12 mouse cellular contexts compared by ENCODE assay signal in genomic region chr4:123162305-123162917, GRCm38 (mm10). TPM values are rescaled to one million over a fixed set of nuclear protein-coding genes. Genes with fewer than 3 reads are reported as not detected.
DNase-seq lines count a peak whose midpoint lies in the region; ATAC-seq and TF ChIP-seq lines count a peak whose summit lies in the region.
"Had no signal": no experiment of that assay in that cellular context is flagged by ENCODE, and none has a peak within 500 bp of the region (broad histone marks: within the 10 kb centered on the region; RNA-seq: fewer than 3 reads in every experiment).

No protein-coding gene starts in this region.

- no peak for TF ChIP-seq POLR2A in brain, embryonic 14.5 days (IDR thresholded peaks at IDR 0.05; ENCODE audit: borderline replicate concordance, extremely low read depth, insufficient read depth, insufficient read length, poor library complexity, severe bottlenecking)

- WGBS in heart, embryonic 16.5 days: 9% methylated on average over 15 of the region's 15 CpGs
- 21% methylated on average over 15 of the region's 15 CpGs for WGBS in hindbrain, embryonic 15.5 days
- 14% methylated on average over 15 of the region's 15 CpGs for WGBS in neural tube, embryonic 13.5 days

- no peaks in the 10 kb centered on the region for H3K9me3 ChIP-seq in heart, embryonic 16.5 days (replicated peaks; ENCODE audit: control insufficient read depth, low read length)
- no peaks in the 10 kb centered on the region for H3K9me3 ChIP-seq in hindbrain, embryonic 15.5 days
- H3K9me3 ChIP-seq in neural tube, embryonic 13.5 days: no peaks in the 10 kb centered on the region
- H3K9me3 ChIP-seq: liver, embryonic 15.5 days had no signal

- H3K27me3 ChIP-seq in heart, embryonic 16.5 days (ENCODE audit: control insufficient read depth, insufficient read depth, low read length): 0 out of 2 replicates have a peak, but pooled peaks cover 2% of the 10 kb centered on the region
- H3K27me3 ChIP-seq in hindbrain, embryonic 15.5 days: no peaks in the 10 kb centered on the region
- 0 out of 2 replicates have a peak, but pooled peaks cover 7% of the 10 kb centered on the region for H3K27me3 ChIP-seq in neural tube, embryonic 13.5 days

- no peaks in the 10 kb centered on the region for H3K36me3 ChIP-seq in heart, embryonic 16.5 days (ENCODE audit: control insufficient read depth, insufficient read depth)
- H3K36me3 ChIP-seq in hindbrain, embryonic 15.5 days: no peaks in the 10 kb centered on the region
- no peaks in the 10 kb centered on the region for H3K36me3 ChIP-seq in neural tube, embryonic 13.5 days
- H3K36me3 ChIP-seq: liver, embryonic 15.5 days had no signal

- ATAC-seq in heart, embryonic 16.5 days (replicated peaks; ENCODE audit: extremely low read depth, insufficient read depth, low FRiP score): no peak
- ATAC-seq in hindbrain, embryonic 15.5 days (ENCODE audit: low FRiP score, low read depth): no peak
- ATAC-seq in neural tube, embryonic 13.5 days (ENCODE audit: low read depth): no peak
- ATAC-seq in activated CD4-positive, CD25-positive, alpha-beta regulatory T cell, adult 4 months: no peak
- ATAC-seq in CD4-positive, CD25-positive, alpha-beta regulatory T cell, adult 4 months: no peak

- no peak for DNase-seq in heart, postnatal 14 days
- peak; percentile 62 for DNase-seq in brain, embryonic 14.5 days (ENCODE audit: low read depth)
- DNase-seq in adrenal gland, postnatal 10 days: no peak
- DNase-seq: right cerebral cortex, postnatal 14 days had no signal

- H3K9ac ChIP-seq in heart, embryonic 16.5 days (ENCODE audit: low read length): no peak overlapping the region
- H3K9ac ChIP-seq in hindbrain, embryonic 15.5 days: no peak overlapping the region
- H3K9ac ChIP-seq in neural tube, embryonic 13.5 days: no peak overlapping the region
- H3K9ac ChIP-seq: liver, embryonic 15.5 days had no signal

- H3K4me1 ChIP-seq in heart, embryonic 16.5 days (ENCODE audit: control insufficient read depth, insufficient read depth, low read length): peaks cover 6% of the 10 kb centered on the region; the same call in 1 of the 2 replicates
- H3K4me1 ChIP-seq in hindbrain, embryonic 15.5 days (replicated peaks): 0 out of 2 replicates have a peak, but pooled peaks cover 4% of the 10 kb centered on the region
- peaks cover 9% of the 10 kb centered on the region for H3K4me1 ChIP-seq in neural tube, embryonic 13.5 days (replicated peaks)

- H3K27ac ChIP-seq in heart, embryonic 16.5 days (ENCODE audit: low read length): no peak overlapping the region
- no peak overlapping the region for H3K27ac ChIP-seq in hindbrain, embryonic 15.5 days (replicated peaks)
- H3K27ac ChIP-seq in neural tube, embryonic 13.5 days (replicated peaks): no peak overlapping the region
- H3K27ac ChIP-seq: liver, embryonic 15.5 days had no signal

- TF ChIP-seq CTCF in brain, embryonic 14.5 days (IDR thresholded peaks at IDR 0.05; ENCODE audit: borderline replicate concordance, extremely low read depth, insufficient read depth, insufficient read length): no peak

- H3K4me3 ChIP-seq in heart, embryonic 16.5 days (ENCODE audit: low read length): no peak overlapping the region
- H3K4me3 ChIP-seq in hindbrain, embryonic 15.5 days: no peak overlapping the region
- H3K4me3 ChIP-seq in neural tube, embryonic 13.5 days: no peak overlapping the region
- H3K4me3 ChIP-seq: liver, embryonic 15.5 days had no signal

- H3K4me2 ChIP-seq in heart, embryonic 16.5 days (ENCODE audit: low read depth, low read length): peak overlapping the region; percentile 38
- H3K4me2 ChIP-seq in hindbrain, embryonic 15.5 days: peak overlapping the region; percentile 42
- H3K4me2 ChIP-seq in neural tube, embryonic 13.5 days: peak overlapping the region; percentile 36
- H3K4me2 ChIP-seq: liver, embryonic 15.5 days had no signal

- intact Hi-C loops in heart, postnatal 14 days (cut with DNase I): no loop called here

RNA-seq across cellular contexts. Expression of gene Hpcal4, which starts 20.6 kb away (rescaled TPM):
- 0.33 and 0.84 TPM in 2 replicates for polyA plus RNA-seq in heart, embryonic 16.5 days (2015; fragmentation: Nextera tagmentation; extraction: Ambion mirVana)
- total RNA-seq in heart, postnatal 14 days (2021): under 1 TPM; 0.07 to 0.26 TPM
- 12.2 and 16.5 TPM in 2 replicates for polyA plus RNA-seq in brain, embryonic 14.5 days (2012; rRNA removed)
- 40.1 and 44.3 TPM in 2 replicates for polyA plus RNA-seq in hindbrain, embryonic 15.5 days (2015; fragmentation: Nextera tagmentation; extraction: Ambion mirVana)
- polyA plus RNA-seq in neural tube, embryonic 13.5 days (2015; fragmentation: Nextera tagmentation; extraction: Ambion mirVana): 10.4 and 11.2 TPM in 2 replicates
- total RNA-seq in adrenal gland, postnatal 10 days (2021): 1 to 10 TPM; 5.0 to 10.0 TPM
- polyA plus RNA-seq in activated CD4-positive, CD25-positive, alpha-beta regulatory T cell, adult 4 months (2017; shearing (Covaris generic)): not detected
- not detected for polyA plus RNA-seq in CD4-positive, CD25-positive, alpha-beta regulatory T cell, adult 4 months (2017; shearing (Covaris generic))
- total RNA-seq: CH12.LX had no signal
- polyA plus RNA-seq: liver, embryonic 15.5 days had no signal

RNA-seq across cellular contexts. Expression of gene Ppie, which starts 22.7 kb away (rescaled TPM):
- 58.1 and 58.4 TPM in 2 replicates for polyA plus RNA-seq in heart, embryonic 16.5 days (2015; fragmentation: Nextera tagmentation; extraction: Ambion mirVana)
- total RNA-seq in heart, postnatal 14 days (2021): 10 to 100 TPM; 20.9 to 23.5 TPM
- 34.8 and 40.2 TPM in 2 replicates for polyA plus RNA-seq in brain, embryonic 14.5 days (2012; rRNA removed)
- 57.2 TPM in 2 replicates for polyA plus RNA-seq in hindbrain, embryonic 15.5 days (2015; fragmentation: Nextera tagmentation; extraction: Ambion mirVana)
- polyA plus RNA-seq in neural tube, embryonic 13.5 days (2015; fragmentation: Nextera tagmentation; extraction: Ambion mirVana): 61.8 and 62.7 TPM in 2 replicates
- 10 to 100 TPM; 42.5 to 43.1 TPM for total RNA-seq in adrenal gland, postnatal 10 days (2021)
- 10 to 100 TPM; 53.6 to 68.7 TPM for polyA plus RNA-seq in activated CD4-positive, CD25-positive, alpha-beta regulatory T cell, adult 4 months (2017; shearing (Covaris generic))
- polyA plus RNA-seq in CD4-positive, CD25-positive, alpha-beta regulatory T cell, adult 4 months (2017; shearing (Covaris generic)): 100 to 1,000 TPM; 104 to 139 TPM

RNA-seq across cellular contexts. Expression of gene Nt5c1a, which starts 38.9 kb away (rescaled TPM):
- polyA plus RNA-seq in heart, embryonic 16.5 days (2015; fragmentation: Nextera tagmentation; extraction: Ambion mirVana): 1.4 and 1.7 TPM in 2 replicates
- total RNA-seq in heart, postnatal 14 days (2021): 10 to 100 TPM; 37.2 to 47.6 TPM
- 0.22 TPM in 1 of 2 replicates, not detected in the other for polyA plus RNA-seq in brain, embryonic 14.5 days (2012; rRNA removed)
- polyA plus RNA-seq in hindbrain, embryonic 15.5 days (2015; fragmentation: Nextera tagmentation; extraction: Ambion mirVana): 0.16 and 0.30 TPM in 2 replicates
- polyA plus RNA-seq in neural tube, embryonic 13.5 days (2015; fragmentation: Nextera tagmentation; extraction: Ambion mirVana): not detected in 2 replicates
- total RNA-seq in adrenal gland, postnatal 10 days (2021): 10 to 100 TPM; 13.2 to 21.7 TPM
- not detected for polyA plus RNA-seq in activated CD4-positive, CD25-positive, alpha-beta regulatory T cell, adult 4 months (2017; shearing (Covaris generic))
- polyA plus RNA-seq in CD4-positive, CD25-positive, alpha-beta regulatory T cell, adult 4 months (2017; shearing (Covaris generic)): not detected
- total RNA-seq: CH12.LX had no signal
- polyA plus RNA-seq: liver, embryonic 15.5 days had no signal

RNA-seq across cellular contexts. Expression of gene Oxct2b, which starts 46.3 kb away (rescaled TPM):
- not detected in 2 replicates for polyA plus RNA-seq in heart, embryonic 16.5 days (2015; fragmentation: Nextera tagmentation; extraction: Ambion mirVana)
- total RNA-seq in heart, postnatal 14 days (2021): not detected
- polyA plus RNA-seq in brain, embryonic 14.5 days (2012; rRNA removed): 0.33 and 0.59 TPM in 2 replicates
- 0.37 and 0.64 TPM in 2 replicates for polyA plus RNA-seq in hindbrain, embryonic 15.5 days (2015; fragmentation: Nextera tagmentation; extraction: Ambion mirVana)
- polyA plus RNA-seq in neural tube, embryonic 13.5 days (2015; fragmentation: Nextera tagmentation; extraction: Ambion mirVana): 0.45 TPM in 1 of 2 replicates, not detected in the other
- total RNA-seq in adrenal gland, postnatal 10 days (2021): not detected
- polyA plus RNA-seq in activated CD4-positive, CD25-positive, alpha-beta regulatory T cell, adult 4 months (2017; shearing (Covaris generic)): not detected
- not detected for polyA plus RNA-seq in CD4-positive, CD25-positive, alpha-beta regulatory T cell, adult 4 months (2017; shearing (Covaris generic))
- total RNA-seq: CH12.LX; gastrocnemius, adult 8-10 months had no signal
- polyA plus RNA-seq: liver, embryonic 15.5 days had no signal

RNA-seq across cellular contexts. Expression of gene Bmp8b, which starts 57.4 kb away (rescaled TPM):
- polyA plus RNA-seq in heart, embryonic 16.5 days (2015; fragmentation: Nextera tagmentation; extraction: Ambion mirVana): 0.30 and 0.45 TPM in 2 replicates
- total RNA-seq in heart, postnatal 14 days (2021): not detected
- polyA plus RNA-seq in brain, embryonic 14.5 days (2012; rRNA removed): 0.59 and 0.75 TPM in 2 replicates
- 0.34 and 0.71 TPM in 2 replicates for polyA plus RNA-seq in hindbrain, embryonic 15.5 days (2015; fragmentation: Nextera tagmentation; extraction: Ambion mirVana)
- polyA plus RNA-seq in neural tube, embryonic 13.5 days (2015; fragmentation: Nextera tagmentation; extraction: Ambion mirVana): 0.14 and 0.18 TPM in 2 replicates
- not detected for total RNA-seq in adrenal gland, postnatal 10 days (2021)
- under 1 TPM in 1 of 2 experiments, not detected in 1; 0.20 TPM for polyA plus RNA-seq in activated CD4-positive, CD25-positive, alpha-beta regulatory T cell, adult 4 months (2017; shearing (Covaris generic))
- polyA plus RNA-seq in CD4-positive, CD25-positive, alpha-beta regulatory T cell, adult 4 months (2017; shearing (Covaris generic)): under 1 TPM in 1 of 2 experiments, not detected in 1; 0.28 TPM
- total RNA-seq: CH12.LX; gastrocnemius, adult 8-10 months had no signal
